Mouse (Mus musculus) ovary, adult 2 months (tissue): Measurements from ENCODE around the gene Bend4. TPM values are rescaled to one million over a fixed set of nuclear protein-coding genes. Genes with fewer than 3 reads are reported as not detected.

Experiments
- polyA plus RNA-seq: library from polyadenylated mRNA; depleted of rRNA; stranded (reverse); fragments of >200 nt; gene quantifications from 2 replicates; pipeline ENCODE4 v1.2.3, GENCODE M21; 2012; rRNA removed

Gene Bend4
- 2.7 and 3.5 TPM in 2 replicates for polyA plus RNA-seq

GRCm38 (mm10) chr5:67427443-67428360 is at the start of gene Bend4:
TSS of gene Bend4 (minus strand) at chr5:67428310.

Other genes starting within 250 kb of the Bend4 start
- 147 and 168 TPM in 2 replicates for gene Tmem33, start 167.7 kb downstream of the Bend4 start, polyA plus RNA-seq
- gene Slc30a9, start 121.4 kb downstream of the Bend4 start, polyA plus RNA-seq: 32.3 and 45.6 TPM in 2 replicates
- gene Shisa3, start 179.6 kb upstream of the Bend4 start, polyA plus RNA-seq: 0.90 and 1.2 TPM in 2 replicates